Mouse (Mus musculus) CH12.LX (cell line): Measurements from ENCODE around the gene Vmn1r9. TPM values are rescaled to one million over a fixed set of nuclear protein-coding genes. Genes with fewer than 3 reads are reported as not detected.
"Not testable (repeated sequence)": the region's sequence is repeated elsewhere in the genome, so short reads cannot be mapped to it uniquely, and the experiment has no call there.

Experiments used
- DNase-seq: peaks from one replicate; pipeline ENCODE4 v3.0.0-alpha.2; 2013; ENCODE audit errors: extremely low read depth
- H3K27ac ChIP-seq: 2 replicates; pipeline ENCODE4 v1.5.1; 2012; ENCODE audit warnings: low read depth, mild to moderate bottlenecking, control low read depth, moderate library complexity; ENCODE audit not compliant: insufficient read depth
- H3K27me3 ChIP-seq: replicated peaks from 2 replicates; pipeline ENCODE3; 2012; ENCODE audit warnings: inconsistent platforms
- H3K36me3 ChIP-seq, 2 experiments: replicated peaks in 1 of 2; 2 replicates each; pipeline versions ENCODE3 to v1.6.1; 2012; ENCODE audit warnings: inconsistent platforms in 1 of 2, low read length in 1 of 2, mild to moderate bottlenecking in 1 of 2, mixed read lengths in 1 of 2, moderate library complexity in 1 of 2; ENCODE audit not compliant: control insufficient read depth in 1 of 2, insufficient read depth in 1 of 2
- H3K4me1 ChIP-seq, 2 experiments: 2 replicates each; pipeline ENCODE4 v1.6.1; 2012; ENCODE audit warnings: inconsistent platforms in 1 of 2, moderate library complexity in 1 of 2; ENCODE audit not compliant: insufficient read depth in 2 of 2, control insufficient read depth in 1 of 2
- H3K4me2 ChIP-seq: 2 replicates; pipeline ENCODE4 v1.6.1; 2012; ENCODE audit warnings: low read depth, mild to moderate bottlenecking, control low read depth; ENCODE audit not compliant: poor library complexity, insufficient read depth, severe bottlenecking
- H3K4me3 ChIP-seq, 3 experiments: fragments of 150-350 bp in 1 of 3; sonication (generic) in 1 of 3; replicated peaks in 1 of 3; 2 replicates each; pipeline versions ENCODE3 to v1.5.1; 2011 to 2012; ENCODE audit warnings: low read depth in 2 of 3, low read length in 2 of 3, mild to moderate bottlenecking in 2 of 3, moderate library complexity in 2 of 3, control low read depth in 1 of 3, improper control_type of control experiment in 1 of 3, inconsistent platforms in 1 of 3, mixed read lengths in 1 of 3; ENCODE audit not compliant: poor library complexity in 1 of 3
- H3K79me2 ChIP-seq: replicated peaks from 2 replicates; pipeline ENCODE4 v1.6.1; 2012; ENCODE audit warnings: mild to moderate bottlenecking, moderate library complexity; ENCODE audit not compliant: control insufficient read depth, poor library complexity, insufficient read depth, severe bottlenecking; ENCODE audit errors: extremely low read depth
- H3K9ac ChIP-seq: 2 replicates; pipeline ENCODE4 v1.6.1; 2012; ENCODE audit warnings: low read depth, mild to moderate bottlenecking, control low read depth, moderate library complexity; ENCODE audit not compliant: insufficient read depth
- H3K9me3 ChIP-seq: replicated peaks from 2 replicates; pipeline ENCODE3; 2012; ENCODE audit warnings: low read length, inconsistent platforms, mixed read lengths
- CHD2 ChIP-seq: IDR thresholded peaks from 2 replicates; pipeline ENCODE4 v1.6.1; 2011; ENCODE audit warnings: low read length, improper control_type of control experiment
- CTCF ChIP-seq, 2 experiments: IDR thresholded peaks in 1 of 2; conservative IDR thresholded peaks in 1 of 2; 2 replicates each; pipeline ENCODE4 v1.5.1; 2011 to 2012; ENCODE audit warnings: low read depth in 2 of 2, low read length in 2 of 2, improper control_type of control experiment in 1 of 2, inconsistent platforms in 1 of 2, mild to moderate bottlenecking in 1 of 2, moderate library complexity in 1 of 2
- E2F4 ChIP-seq: IDR thresholded peaks from 2 replicates; pipeline ENCODE4 v1.6.1; 2011; ENCODE audit warnings: low read depth, low read length, improper control_type of control experiment; ENCODE audit not compliant: insufficient replicate concordance
- ETS1 ChIP-seq: conservative IDR thresholded peaks from 2 replicates; pipeline ENCODE4 v1.6.1; 2012; ENCODE audit warnings: low read depth, mild to moderate bottlenecking, inconsistent platforms, low read length, improper control_type of control experiment, moderate library complexity
- HCFC1 ChIP-seq: IDR thresholded peaks from 2 replicates; pipeline ENCODE4 v1.6.1; 2012; ENCODE audit warnings: low read depth, mild to moderate bottlenecking, inconsistent platforms, low read length, improper control_type of control experiment
- JUN ChIP-seq: IDR thresholded peaks from 2 replicates; pipeline ENCODE4 v1.6.1; 2011; ENCODE audit warnings: low read depth, mild to moderate bottlenecking, low read length, improper control_type of control experiment, moderate library complexity; ENCODE audit not compliant: insufficient read depth
- JUND ChIP-seq: conservative IDR thresholded peaks from 2 replicates; pipeline ENCODE4 v1.6.1; 2011; ENCODE audit warnings: low read depth, low read length, improper control_type of control experiment
- KAT2A ChIP-seq: IDR thresholded peaks from 2 replicates; pipeline ENCODE4 v1.6.1; 2012; ENCODE audit warnings: low read length, improper control_type of control experiment, inconsistent platforms; ENCODE audit not compliant: insufficient replicate concordance
- POLR2AphosphoS2 ChIP-seq: IDR thresholded peaks from 2 replicates; pipeline ENCODE4 v1.6.1; 2011; ENCODE audit warnings: low read depth, low read length, improper control_type of control experiment
- RAD21 ChIP-seq: IDR thresholded peaks from 2 replicates; pipeline ENCODE4 v1.6.1; 2011; ENCODE audit warnings: low read depth, mild to moderate bottlenecking, low read length, improper control_type of control experiment, moderate library complexity
- UBTF ChIP-seq: IDR thresholded peaks from 2 replicates; pipeline ENCODE4 v1.6.1; 2012; ENCODE audit warnings: low read depth, mild to moderate bottlenecking, inconsistent platforms, low read length, improper control_type of control experiment, moderate library complexity
- USF1 ChIP-seq: IDR thresholded peaks from 2 replicates; pipeline ENCODE4 v1.6.1; 2014; ENCODE audit warnings: low read depth, mild to moderate bottlenecking, inconsistent platforms, low read length, improper control_type of control experiment
- USF2 ChIP-seq: conservative IDR thresholded peaks from 2 replicates; pipeline ENCODE4 v1.6.1; 2011; ENCODE audit warnings: low read depth, low read length, improper control_type of control experiment
- ZC3H11A ChIP-seq: IDR thresholded peaks from 2 replicates; pipeline ENCODE4 v1.6.1; 2012; ENCODE audit warnings: low read depth, mild to moderate bottlenecking, inconsistent platforms, low read length, improper control_type of control experiment
- ZNF384 ChIP-seq: IDR thresholded peaks from 2 replicates; pipeline ENCODE4 v1.6.1; 2012; ENCODE audit warnings: low read depth, low read length, improper control_type of control experiment, inconsistent platforms
- dilution Hi-C: fragments of 300-500 bp; cut with MboI; formaldehyde crosslinking; loops from 2 replicates; pipeline ENCODE4 v1.14.3; 2020; ENCODE audit warnings: low sequenced_read_pairs; ENCODE audit not compliant: extremely low pct_unique_long_range_greater_than_20kb, extremely low pct_ligation_motif_present
- in situ Hi-C: fragments of 300-500 bp; cut with MboI; formaldehyde crosslinking; loops from 3 replicates; pipeline ENCODE4 v1.14.3; 2019; ENCODE audit warnings: low sequenced_read_pairs, low pct_ligation_motif_present, low pct_unique_long_range_greater_than_20kb, mixed read lengths
- polyA plus RNA-seq: library from polyadenylated mRNA; unstranded; fragments of >175 nt; gene quantifications from 2 replicates; pipeline ENCODE4 v1.2.1, GENCODE M21; 2012; ENCODE audit warnings: low read depth; ENCODE audit not compliant: insufficient read length
- total RNA-seq, 2 experiments: library from RNA; depleted of rRNA; stranded (reverse); fragments of 300-350 nt in 1 of 2; fragments of >200 nt in 1 of 2; gene quantifications; 2 replicates each; pipeline ENCODE4 v1.2.3; 2012 to 2014

The Vmn1r9 gene
- total RNA-seq (2012; rRNA removed) (not detected in 2 replicates), total RNA-seq (2014; rRNA removed) (not detected in 2 replicates), polyA plus RNA-seq (not detected in 2 replicates)

GRCm38 (mm10) chr6:57066487-57066886, at the start of gene Vmn1r9:
Gene Vmn1r9 (plus strand): TSS chr6:57066787.
- H3K9me3 ChIP-seq = no peaks in the 10 kb centered on the region
- H3K4me3 ChIP-seq = no peak within 1 kb of the TSS
- no peak for DNase-seq
- no peak within 1 kb of the TSS for H3K9ac ChIP-seq
- H3K27ac ChIP-seq = no peak within 1 kb of the TSS
- H3K36me3 ChIP-seq = no peaks in the 10 kb centered on the region
- H3K27me3 ChIP-seq = no peaks in the 10 kb centered on the region
- H3K4me1 ChIP-seq = no peaks in the 10 kb centered on the region
- in situ Hi-C loops = no loop called here
- TF ChIP-seq RAD21 = no peak
- no peak for TF ChIP-seq POLR2AphosphoS2
- TF ChIP-seq ETS1 = no peak
- no peak for TF ChIP-seq JUND
- TF ChIP-seq ZNF384 = no peak
- TF ChIP-seq CHD2 = no peak
- no peak for TF ChIP-seq HCFC1
- TF ChIP-seq JUN = no peak
- no peak for TF ChIP-seq KAT2A
- no peak for TF ChIP-seq CTCF (conservative IDR thresholded peaks at IDR 0.05 in 1 of 2, IDR thresholded peaks at IDR 0.05 in 1 of 2; ENCODE audit: low read depth in 2 of 2, low read length in 2 of 2)
- no peak for TF ChIP-seq ZC3H11A
- TF ChIP-seq UBTF = no peak
- TF ChIP-seq E2F4 = no peak
- no peak for TF ChIP-seq USF2
- H3K4me2 ChIP-seq = no peak within 1 kb of the TSS
- dilution Hi-C loops = no loop called here
- H3K79me2 ChIP-seq = no peaks in the 10 kb centered on the region

GRCm38 (mm10) chr6:57025224-57025623, 41.4 kb upstream of the Vmn1r9 start, which contains the start of gene Vmn1r7:
Gene Vmn1r7 (minus strand): TSS chr6:57025324.
- H3K79me2 ChIP-seq, H3K27me3 ChIP-seq, H3K27ac ChIP-seq, H3K36me3 ChIP-seq, H3K4me2 ChIP-seq, in situ Hi-C loops, H3K9ac ChIP-seq, H3K4me3 ChIP-seq, H3K9me3 ChIP-seq, dilution Hi-C loops, DNase-seq, H3K4me1 ChIP-seq: not testable (repeated sequence)

GRCm38 (mm10) chr6:57031984-57032383, 34.6 kb upstream of the Vmn1r9 start, which contains the start of gene Vmn1r8:
Gene Vmn1r8 (plus strand): TSS chr6:57032284.
- no peaks in the 10 kb centered on the region for H3K9me3 ChIP-seq
- DNase-seq = no peak
- no peak within 1 kb of the TSS for H3K4me2 ChIP-seq
- H3K27ac ChIP-seq = no peak within 1 kb of the TSS
- dilution Hi-C loops = no loop called here
- no peaks in the 10 kb centered on the region for H3K36me3 ChIP-seq
- TF ChIP-seq USF1 (no peak), JUN (no peak)
- H3K4me3 ChIP-seq = no peak within 1 kb of the TSS
- in situ Hi-C loops = no loop called here
- no peak within 1 kb of the TSS for H3K9ac ChIP-seq
- no peaks in the 10 kb centered on the region for H3K27me3 ChIP-seq
- H3K4me1 ChIP-seq = no peaks in the 10 kb centered on the region
- no peaks in the 10 kb centered on the region for H3K79me2 ChIP-seq
